17 mouse cellular contexts compared by ENCODE assay signal in the genomic region with DNA sequence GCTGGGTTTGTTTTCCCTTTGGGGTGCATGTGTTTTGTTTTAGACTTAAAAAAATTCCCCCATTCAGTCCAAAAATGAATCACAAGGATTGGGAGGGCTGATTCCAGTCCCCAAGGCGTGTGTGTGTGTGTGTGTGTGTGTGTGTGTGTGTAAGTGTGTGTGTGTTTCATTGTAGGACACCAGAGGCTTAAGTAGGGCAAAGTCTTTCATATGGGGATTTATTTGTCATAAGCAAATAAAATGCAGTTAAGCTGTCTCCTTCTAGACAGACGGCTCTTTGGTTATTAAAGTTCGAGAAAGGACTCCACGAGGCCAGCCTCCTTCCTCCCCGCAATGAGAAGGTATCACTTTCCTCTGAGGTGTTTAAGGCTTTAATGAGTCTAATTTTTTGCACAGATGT. TPM values are rescaled to one million over a fixed set of nuclear protein-coding genes. Genes with fewer than 3 reads are reported as not detected.
A peak's percentile ranks its signal among the peaks of the same experiment; 100 is the strongest.
DNase-seq lines count a peak whose midpoint lies in the region; ATAC-seq lines count a peak whose summit lies in the region.
"Had no signal": no experiment of that assay in that cellular context is flagged by ENCODE, and none has a peak within 500 bp of the region (broad histone marks: within the 10 kb centered on the region; RNA-seq: fewer than 3 reads in every experiment).

No protein-coding gene starts in this region.

- H3K4me2 ChIP-seq in kidney, embryonic 16.5 days (replicated peaks; ENCODE audit: low read depth, low read length) = peak overlapping the region; percentile 90
- H3K4me2 ChIP-seq in hindbrain, embryonic 13.5 days = peak overlapping the region; percentile 83
- peak overlapping the region; percentile 100 for H3K4me2 ChIP-seq in neural tube, embryonic 12.5 days (replicated peaks)
- H3K4me2 ChIP-seq: heart, embryonic 15.5 days had no signal

- H3K27ac ChIP-seq in kidney, embryonic 16.5 days (ENCODE audit: low read length) = peak overlapping the region; percentile 99
- no peak overlapping the region; the same call in 1 of the 2 replicates for H3K27ac ChIP-seq in hindbrain, embryonic 10.5 days
- H3K27ac ChIP-seq in hindbrain, embryonic 13.5 days = peak overlapping the region; percentile 100
- peak overlapping the region; percentile 100 for H3K27ac ChIP-seq in neural tube, embryonic 12.5 days
- H3K27ac ChIP-seq: embryonic facial prominence, embryonic 10.5 days; liver, embryonic 14.5 days had no signal

- no peaks in the 10 kb centered on the region for H3K9me3 ChIP-seq in kidney, embryonic 16.5 days (ENCODE audit: low read length)
- no peaks in the 10 kb centered on the region for H3K9me3 ChIP-seq in hindbrain, embryonic 10.5 days
- H3K9me3 ChIP-seq in hindbrain, embryonic 13.5 days = no peaks in the 10 kb centered on the region
- no peaks in the 10 kb centered on the region for H3K9me3 ChIP-seq in neural tube, embryonic 12.5 days
- H3K9me3 ChIP-seq: embryonic facial prominence, embryonic 10.5 days; heart, embryonic 15.5 days; megakaryocyte, embryonic 14.5 days had no signal

- peak overlapping the region; percentile 71 for H3K4me3 ChIP-seq in kidney, embryonic 16.5 days (ENCODE audit: low read length)
- H3K4me3 ChIP-seq in hindbrain, embryonic 10.5 days = peak overlapping the region; percentile 18; the same call in 1 of the 2 replicates
- H3K4me3 ChIP-seq in hindbrain, embryonic 13.5 days = peak overlapping the region; percentile 57
- peak overlapping the region; percentile 65 for H3K4me3 ChIP-seq in neural tube, embryonic 12.5 days
- H3K4me3 ChIP-seq: embryonic facial prominence, embryonic 10.5 days; heart, embryonic 15.5 days; megakaryocyte, embryonic 14.5 days had no signal

- no peaks in the 10 kb centered on the region; the same call in 1 of the 2 replicates for H3K36me3 ChIP-seq in kidney, embryonic 16.5 days (ENCODE audit: insufficient read depth, low read length)
- no peaks in the 10 kb centered on the region for H3K36me3 ChIP-seq in hindbrain, embryonic 10.5 days
- no peaks in the 10 kb centered on the region for H3K36me3 ChIP-seq in hindbrain, embryonic 13.5 days
- peaks cover 16% of the 10 kb centered on the region; the same call in 1 of the 2 replicates for H3K36me3 ChIP-seq in neural tube, embryonic 12.5 days
- H3K36me3 ChIP-seq: embryonic facial prominence, embryonic 10.5 days; heart, embryonic 15.5 days had no signal

- DNase-seq in kidney, postnatal 10 days = no peak
- DNase-seq in hindbrain, embryonic 10.5 days (ENCODE audit: low spot score) = no peak
- no peak for DNase-seq in ovary, postnatal 10 days (ENCODE audit: low spot score)
- DNase-seq in layer of hippocampus, adult 9-11 months = no peak
- no peak for DNase-seq in cerebellum, adult 8-10 months
- DNase-seq: cerebellum, postnatal 10 days; gastrocnemius, postnatal 25 days; kidney, adult 8-10 months; left cerebral cortex, postnatal 4 days; thymus, postnatal 4 days had no signal

- 19% methylated on average over 5 of the region's 5 CpGs for WGBS in kidney, embryonic 16.5 days
- WGBS in hindbrain, embryonic 10.5 days = 10% methylated on average over 5 of the region's 5 CpGs
- 8% methylated on average over 5 of the region's 5 CpGs for WGBS in hindbrain, embryonic 13.5 days
- WGBS in neural tube, embryonic 12.5 days = 4% methylated on average over 5 of the region's 5 CpGs

- H3K9ac ChIP-seq in kidney, embryonic 16.5 days (replicated peaks; ENCODE audit: low read length) = peak overlapping the region; percentile 90
- H3K9ac ChIP-seq in hindbrain, embryonic 13.5 days = peak overlapping the region; percentile 99
- H3K9ac ChIP-seq in neural tube, embryonic 12.5 days = peak overlapping the region; percentile 100
- H3K9ac ChIP-seq: heart, embryonic 15.5 days; liver, embryonic 14.5 days had no signal

- ATAC-seq in kidney, embryonic 16.5 days (ENCODE audit: low FRiP score, low TSS enrichment) = no peak
- no peak for ATAC-seq in hindbrain, embryonic 13.5 days (ENCODE audit: low FRiP score)
- no peak for ATAC-seq in neural tube, embryonic 12.5 days (ENCODE audit: low FRiP score, low read depth)

- peaks cover 74% of the 10 kb centered on the region for H3K4me1 ChIP-seq in kidney, embryonic 16.5 days (ENCODE audit: insufficient read depth, low read length)
- H3K4me1 ChIP-seq in hindbrain, embryonic 10.5 days (replicated peaks) = peaks cover 18% of the 10 kb centered on the region
- peaks cover 6% of the 10 kb centered on the region for H3K4me1 ChIP-seq in hindbrain, embryonic 13.5 days (replicated peaks)
- H3K4me1 ChIP-seq in neural tube, embryonic 12.5 days = peaks cover 56% of the 10 kb centered on the region

- no peaks in the 10 kb centered on the region for H3K27me3 ChIP-seq in kidney, embryonic 16.5 days (ENCODE audit: insufficient read depth, low read length)
- H3K27me3 ChIP-seq in hindbrain, embryonic 10.5 days (ENCODE audit: insufficient read depth, poor library complexity, severe bottlenecking) = peaks cover 100% of the 10 kb centered on the region
- peaks cover 89% of the 10 kb centered on the region for H3K27me3 ChIP-seq in hindbrain, embryonic 13.5 days
- H3K27me3 ChIP-seq in neural tube, embryonic 12.5 days (replicated peaks) = no peaks in the 10 kb centered on the region

RNA-seq across cellular contexts. Expression of a gene that starts 1.3 kb away (rescaled TPM):
- polyA plus RNA-seq in kidney, embryonic 16.5 days (2015; fragmentation: Nextera tagmentation; extraction: Ambion mirVana) = 3.7 and 4.3 TPM in 2 replicates
- 5.3 and 9.6 TPM in 2 replicates for polyA plus RNA-seq in hindbrain, embryonic 10.5 days (2016; fragmentation: Nextera tagmentation; extraction: Ambion mirVana)
- 11.9 and 14.5 TPM in 2 replicates for polyA plus RNA-seq in hindbrain, embryonic 13.5 days (2015; fragmentation: Nextera tagmentation; extraction: Ambion mirVana)
- polyA plus RNA-seq in neural tube, embryonic 12.5 days (2016; fragmentation: Nextera tagmentation; extraction: Ambion mirVana) = 21.2 and 26.5 TPM in 2 replicates

RNA-seq across cellular contexts. Expression of a gene that starts 3.8 kb away (rescaled TPM):
- 4.1 and 6.2 TPM in 2 replicates for polyA plus RNA-seq in kidney, embryonic 16.5 days (2015; fragmentation: Nextera tagmentation; extraction: Ambion mirVana)
- 0.47 and 3.1 TPM in 2 replicates for polyA plus RNA-seq in hindbrain, embryonic 10.5 days (2016; fragmentation: Nextera tagmentation; extraction: Ambion mirVana)
- 9.5 and 11.3 TPM in 2 replicates for polyA plus RNA-seq in hindbrain, embryonic 13.5 days (2015; fragmentation: Nextera tagmentation; extraction: Ambion mirVana)
- polyA plus RNA-seq in neural tube, embryonic 12.5 days (2016; fragmentation: Nextera tagmentation; extraction: Ambion mirVana) = 10.2 and 15.1 TPM in 2 replicates

RNA-seq across cellular contexts. Expression of a gene that starts 18.7 kb away (rescaled TPM):
- 19.2 and 24.3 TPM in 2 replicates for polyA plus RNA-seq in kidney, embryonic 16.5 days (2015; fragmentation: Nextera tagmentation; extraction: Ambion mirVana)
- polyA plus RNA-seq in hindbrain, embryonic 10.5 days (2016; fragmentation: Nextera tagmentation; extraction: Ambion mirVana) = 0.14 and 6.3 TPM in 2 replicates
- 196 and 216 TPM in 2 replicates for polyA plus RNA-seq in hindbrain, embryonic 13.5 days (2015; fragmentation: Nextera tagmentation; extraction: Ambion mirVana)
- polyA plus RNA-seq in neural tube, embryonic 12.5 days (2016; fragmentation: Nextera tagmentation; extraction: Ambion mirVana) = 79.2 and 94.7 TPM in 2 replicates

RNA-seq across cellular contexts. Expression of a gene that starts 28.5 kb away (rescaled TPM):
- polyA plus RNA-seq in kidney, embryonic 16.5 days (2015; fragmentation: Nextera tagmentation; extraction: Ambion mirVana) = 34.4 and 36.1 TPM in 2 replicates
- 30.1 and 49.6 TPM in 2 replicates for polyA plus RNA-seq in hindbrain, embryonic 10.5 days (2016; fragmentation: Nextera tagmentation; extraction: Ambion mirVana)
- polyA plus RNA-seq in hindbrain, embryonic 13.5 days (2015; fragmentation: Nextera tagmentation; extraction: Ambion mirVana) = 38.6 and 47.2 TPM in 2 replicates
- 109 and 119 TPM in 2 replicates for polyA plus RNA-seq in neural tube, embryonic 12.5 days (2016; fragmentation: Nextera tagmentation; extraction: Ambion mirVana)

RNA-seq across cellular contexts. Expression of a gene that starts 29.6 kb away (rescaled TPM):
- polyA plus RNA-seq in kidney, embryonic 16.5 days (2015; fragmentation: Nextera tagmentation; extraction: Ambion mirVana) = 50.3 and 55.7 TPM in 2 replicates
- 0.31 TPM in 1 of 2 replicates, not detected in the other for polyA plus RNA-seq in hindbrain, embryonic 10.5 days (2016; fragmentation: Nextera tagmentation; extraction: Ambion mirVana)
- 81.9 and 132 TPM in 2 replicates for polyA plus RNA-seq in hindbrain, embryonic 13.5 days (2015; fragmentation: Nextera tagmentation; extraction: Ambion mirVana)
- polyA plus RNA-seq in neural tube, embryonic 12.5 days (2016; fragmentation: Nextera tagmentation; extraction: Ambion mirVana) = 145 and 151 TPM in 2 replicates
- polyA plus RNA-seq: embryonic facial prominence, embryonic 10.5 days had no signal

Comparison
In these comparisons a context has a peak if more than half of its experiments do, and no peak if none do; other contexts are left out.
1. H3K4me3 ChIP-seq: peak in every context shown above with its lines; median percentile 71 in kidney, embryonic 16.5 days; 65 in neural tube, embryonic 12.5 days; 57 in hindbrain, embryonic 13.5 days; 18 in hindbrain, embryonic 10.5 days.